ENCODE assay signal across 29 mouse cellular contexts in the genomic region with DNA sequence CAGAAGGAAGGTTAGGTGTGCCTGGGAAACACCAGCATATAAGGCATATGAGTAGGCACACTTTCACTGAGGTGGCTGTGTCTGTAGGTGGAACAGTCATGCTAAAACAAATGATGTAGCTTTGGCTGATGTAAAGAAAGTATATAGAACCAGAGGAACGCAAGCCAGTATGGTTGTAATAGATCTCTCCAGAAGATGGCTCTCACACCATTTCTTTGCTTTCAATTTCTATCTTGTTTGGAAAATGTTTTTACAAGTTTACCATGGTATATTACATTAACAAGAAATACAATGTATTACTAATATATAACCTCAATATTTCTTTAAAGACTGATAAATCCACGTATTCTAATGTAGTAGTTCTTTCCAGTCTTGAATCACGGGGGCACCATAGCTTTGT.
DNase-seq lines count a peak whose midpoint lies in the region; ATAC-seq and TF ChIP-seq lines count a peak whose summit lies in the region.
"Had no signal": no experiment of that assay in that cellular context is flagged by ENCODE, and none has a peak within 500 bp of the region (broad histone marks: within the 10 kb centered on the region; RNA-seq: fewer than 3 reads in every experiment).

No protein-coding gene starts in this region.

- no peak overlapping the region for H3K9ac ChIP-seq in hindbrain, postnatal 0 days (replicated peaks; ENCODE audit: low read length)
- no peak overlapping the region for H3K9ac ChIP-seq in hindbrain, embryonic 13.5 days
- H3K9ac ChIP-seq: embryonic facial prominence, embryonic 13.5 days; embryonic facial prominence, embryonic 15.5 days; forebrain, embryonic 12.5 days had no signal

- no peak overlapping the region for H3K4me2 ChIP-seq in hindbrain, postnatal 0 days (ENCODE audit: low read depth, low read length)
- H3K4me2 ChIP-seq in hindbrain, embryonic 13.5 days: no peak overlapping the region
- H3K4me2 ChIP-seq: embryonic facial prominence, embryonic 13.5 days; embryonic facial prominence, embryonic 15.5 days; forebrain, embryonic 12.5 days had no signal

- no peak overlapping the region for H3K27ac ChIP-seq in hindbrain, postnatal 0 days
- no peak overlapping the region for H3K27ac ChIP-seq in hindbrain, embryonic 13.5 days
- no peak overlapping the region for H3K27ac ChIP-seq in left cerebral cortex, adult 2 months
- H3K27ac ChIP-seq: embryonic facial prominence, embryonic 13.5 days; embryonic facial prominence, embryonic 15.5 days; forebrain, embryonic 10.5 days; forebrain, embryonic 12.5 days had no signal

- H3K9me3 ChIP-seq in hindbrain, postnatal 0 days (ENCODE audit: low read length): no peaks in the 10 kb centered on the region
- H3K9me3 ChIP-seq in hindbrain, embryonic 13.5 days: no peaks in the 10 kb centered on the region
- H3K9me3 ChIP-seq: embryonic facial prominence, embryonic 13.5 days; embryonic facial prominence, embryonic 15.5 days; forebrain, embryonic 10.5 days; forebrain, embryonic 12.5 days; G1E had no signal

- H3K4me1 ChIP-seq in hindbrain, postnatal 0 days (ENCODE audit: insufficient read depth, low read length): no peaks in the 10 kb centered on the region
- H3K4me1 ChIP-seq in hindbrain, embryonic 13.5 days (replicated peaks): no peaks in the 10 kb centered on the region
- H3K4me1 ChIP-seq: embryonic facial prominence, embryonic 13.5 days; embryonic facial prominence, embryonic 15.5 days; forebrain, embryonic 10.5 days; forebrain, embryonic 12.5 days had no signal

- intact Hi-C loops in left cerebral cortex, adult 2 months (cut with DNase I): no loop called here
- intact Hi-C loops in left cerebral cortex, postnatal 10 days (cut with DNase I): no loop called here

- H3K27me3 ChIP-seq in hindbrain, postnatal 0 days (ENCODE audit: insufficient read depth, low read length): no peaks in the 10 kb centered on the region
- no peaks in the 10 kb centered on the region for H3K27me3 ChIP-seq in hindbrain, embryonic 13.5 days
- H3K27me3 ChIP-seq: CH12.LX; embryonic facial prominence, embryonic 13.5 days; embryonic facial prominence, embryonic 15.5 days; forebrain, embryonic 12.5 days had no signal

- peak; percentile 16 for DNase-seq in hindbrain, postnatal 0 days (ENCODE audit: low spot score)
- DNase-seq in left cerebral cortex, adult 2 months (ENCODE audit: extremely low spot score in 1 of 2, low spot score in 2 of 2): no peak
- no peak for DNase-seq in left cerebral cortex, postnatal 10 days (ENCODE audit: extremely low spot score in 1 of 2, low spot score in 2 of 2)
- peak; percentile 24 for DNase-seq in brain, adult 2 months (ENCODE audit: low read depth, low spot score)
- no peak for DNase-seq in thymus, postnatal 4 days
- DNase-seq: adrenal gland, adult 8-10 months; adrenal gland, postnatal 14 days; adrenal gland, postnatal 36 days; B cell, adult 2 months; cerebellum, adult 11 months; cerebellum, adult 18-20 months; cerebellum, adult 8-10 months; cerebellum, adult 9-11 months; cerebellum, postnatal 14 days; cerebellum, postnatal 36 days; embryo, embryonic 11 days had no signal

- no peak for ATAC-seq in hindbrain, postnatal 0 days
- ATAC-seq in hindbrain, embryonic 13.5 days (ENCODE audit: low FRiP score): no peak
- ATAC-seq: activated CD4-positive, CD25-positive, alpha-beta regulatory T cell, adult 4 months; CD4-positive, CD25-positive, alpha-beta regulatory T cell, adult 4 months; forebrain, embryonic 14.5 days; forebrain, embryonic 16.5 days; Patski had no signal

- H3K36me3 ChIP-seq in hindbrain, postnatal 0 days (ENCODE audit: insufficient read depth, low read length): no peaks in the 10 kb centered on the region
- no peaks in the 10 kb centered on the region for H3K36me3 ChIP-seq in hindbrain, embryonic 13.5 days
- H3K36me3 ChIP-seq: embryonic facial prominence, embryonic 13.5 days; embryonic facial prominence, embryonic 15.5 days; forebrain, embryonic 10.5 days; forebrain, embryonic 12.5 days; G1E had no signal

- peak; percentile 27; the same call in 1 of the 2 replicates for TF ChIP-seq CTCF in hindbrain, postnatal 0 days (IDR thresholded peaks at IDR 0.05; ENCODE audit: low read depth)
- peak; percentile 34 for TF ChIP-seq CTCF in left cerebral cortex, adult 2 months (IDR thresholded peaks at IDR 0.05)

- H3K4me3 ChIP-seq in hindbrain, postnatal 0 days (ENCODE audit: low read length): no peak overlapping the region
- no peak overlapping the region for H3K4me3 ChIP-seq in hindbrain, embryonic 13.5 days
- no peak overlapping the region for H3K4me3 ChIP-seq in left cerebral cortex, adult 2 months
- H3K4me3 ChIP-seq: embryonic facial prominence, embryonic 13.5 days; embryonic facial prominence, embryonic 15.5 days; erythroblast, embryonic 14.5 days; forebrain, embryonic 10.5 days; forebrain, embryonic 12.5 days had no signal

- WGBS in hindbrain, postnatal 0 days: 79% methylated on average over 3 of the region's 3 CpGs
- 89% methylated on average over 3 of the region's 3 CpGs for WGBS in hindbrain, embryonic 13.5 days

Comparison
In these comparisons a context has a peak if more than half of its experiments do, and no peak if none do; other contexts are left out.
1. DNase-seq: peak in hindbrain, postnatal 0 days (single experiment) and brain, adult 2 months (single experiment); none in left cerebral cortex, adult 2 months (0 of 2), left cerebral cortex, postnatal 10 days (0 of 2) and thymus, postnatal 4 days (single experiment).